Mouse (Mus musculus) lung, postnatal 0 days (tissue): ENCODE measurements around the gene 1110008L16Rik. TPM values are rescaled to one million over a fixed set of nuclear protein-coding genes. Genes with fewer than 3 reads are reported as not detected.

Source experiments
- ATAC-seq: fragments of 200-750 bp; cut with Nextera tagmentation; 2 replicates; pipeline ENCODE4 v1.8.0; 2017; ENCODE audit warnings: moderate library complexity
- DNase-seq: peaks from one replicate; pipeline ENCODE4 v3.0.0-alpha.2; 2016; ENCODE audit warnings: low spot score
- H3K27ac ChIP-seq: fragments of 300-500 bp; sonication (generic); 2 replicates; pipeline ENCODE4 v1.5.1; 2014; ENCODE audit warnings: antibody characterized with exemption, mild to moderate bottlenecking, low read length, mixed read lengths
- H3K27me3 ChIP-seq: fragments of 300-500 bp; sonication (generic); replicated peaks from 2 replicates; pipeline ENCODE4 v1.6.1; 2014; ENCODE audit warnings: low read length, mixed read lengths; ENCODE audit not compliant: insufficient read depth
- H3K36me3 ChIP-seq: fragments of 300-500 bp; sonication (generic); 2 replicates; pipeline ENCODE4 v1.6.1; 2014; ENCODE audit warnings: low read length, mixed read lengths; ENCODE audit not compliant: insufficient read depth
- H3K4me1 ChIP-seq: fragments of 300-500 bp; sonication (generic); 2 replicates; pipeline ENCODE4 v1.6.1; 2014; ENCODE audit warnings: antibody characterized with exemption, low read depth, low read length, mixed read lengths; ENCODE audit not compliant: insufficient read depth
- H3K4me2 ChIP-seq: fragments of 300-500 bp; sonication (generic); replicated peaks from 2 replicates; pipeline ENCODE4 v1.6.1; 2014; ENCODE audit warnings: low read depth, mild to moderate bottlenecking, low read length, moderate library complexity, mixed read lengths
- H3K4me3 ChIP-seq: fragments of 300-500 bp; sonication (generic); 2 replicates; pipeline ENCODE4 v1.5.1; 2014; ENCODE audit warnings: low read depth, low read length
- H3K9ac ChIP-seq: fragments of 300-500 bp; sonication (generic); replicated peaks from 2 replicates; pipeline ENCODE4 v1.6.1; 2014; ENCODE audit warnings: low read depth, mild to moderate bottlenecking
- H3K9me3 ChIP-seq: fragments of 300-500 bp; sonication (generic); 2 replicates; pipeline ENCODE4 v1.6.1; 2016; ENCODE audit warnings: low read length, mixed read lengths
- CTCF ChIP-seq: IDR thresholded peaks from 2 replicates; pipeline ENCODE4 v1.5.1; 2016; ENCODE audit warnings: antibody characterized with exemption, mild to moderate bottlenecking
- EP300 ChIP-seq: IDR thresholded peaks from 2 replicates; pipeline ENCODE4 v1.6.1; 2016; ENCODE audit warnings: antibody characterized with exemption, mild to moderate bottlenecking, control low read depth
- WGBS: fragments of 180-500 bp; shearing (Covaris S2); extraction: QIAGEN DNeasy Blood & Tissue Kit; methylation state at CpG from one replicate; pipeline ENCODE4 v1.1.7; 2014; 5-methylcytosine and 5-hydroxymethylcytosine counted together
- polyA plus RNA-seq: library from polyadenylated mRNA; unstranded; fragments of >200 nt; fragmentation: Nextera tagmentation; extraction: Ambion mirVana; gene quantifications from 2 replicates; pipeline ENCODE4 v1.2.1, GENCODE M21; 2015

1110008L16Rik gene
- polyA plus RNA-seq, 1 experiment from 2014 or later: 8.1 TPM

DNA sequence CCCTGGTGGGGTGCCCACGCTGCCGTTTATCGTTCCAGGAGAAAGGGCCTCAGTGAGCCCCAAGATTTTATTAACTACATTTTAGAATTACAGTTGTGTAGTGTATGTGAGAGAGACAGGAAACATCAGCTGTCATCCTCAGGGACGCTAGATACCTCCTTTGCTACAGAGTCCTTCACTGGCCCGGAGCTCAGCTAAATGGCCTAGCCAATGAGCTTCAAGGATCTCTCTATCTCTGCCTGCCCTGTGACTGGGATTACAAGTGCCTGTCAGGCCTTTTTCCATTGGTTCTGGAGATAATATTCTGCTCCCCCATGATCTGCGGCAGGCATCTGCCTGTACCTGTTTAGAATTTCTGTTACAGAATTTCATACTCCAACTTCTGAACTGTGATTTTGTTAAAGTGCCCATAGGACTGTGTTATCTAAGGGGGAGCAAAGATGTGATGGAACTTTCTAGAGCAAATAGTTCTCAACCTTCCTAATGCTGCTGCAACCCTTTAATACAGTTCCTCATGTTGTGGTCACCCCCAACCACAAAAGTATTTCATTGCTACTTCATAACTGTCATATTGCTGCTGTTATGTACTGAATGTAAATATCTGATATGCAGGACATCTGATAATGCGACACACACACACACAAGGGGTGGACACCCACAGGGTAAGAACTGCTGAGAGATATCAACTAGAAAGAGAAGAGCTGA is 87.9 kb downstream of the 1110008L16Rik start:
- H3K4me2 ChIP-seq: no peak overlapping the region
- no peak overlapping the region for H3K9ac ChIP-seq
- H3K9me3 ChIP-seq: no peaks in the 10 kb centered on the region
- TF ChIP-seq CTCF: no peak
- TF ChIP-seq EP300: no peak
- WGBS: 57% methylated on average over 7 of the region's 7 CpGs
- H3K36me3 ChIP-seq: no peaks in the 10 kb centered on the region
- ATAC-seq (no peak), DNase-seq (no peak)
- H3K27me3 ChIP-seq: no peaks in the 10 kb centered on the region
- H3K4me3 ChIP-seq: no peak overlapping the region
- H3K4me1 ChIP-seq: peaks cover 7% of the 10 kb centered on the region; the same call in 1 of the 2 replicates
- no peak overlapping the region for H3K27ac ChIP-seq

GRCm38 (mm10) chr12:55387788-55388465 is 88.5 kb downstream of the 1110008L16Rik start:
- H3K9ac ChIP-seq: no peak overlapping the region
- H3K4me2 ChIP-seq: no peak overlapping the region
- peak overlapping the region; percentile 27; the same call in 1 of the 2 replicates for H3K27ac ChIP-seq
- DNase-seq (peak; percentile 79), ATAC-seq (peak; percentile 43)
- H3K4me1 ChIP-seq: peaks cover 7% of the 10 kb centered on the region; the same call in 1 of the 2 replicates
- H3K27me3 ChIP-seq: no peaks in the 10 kb centered on the region
- TF ChIP-seq EP300 (peak; percentile 65), CTCF (no peak)
- WGBS: 43% methylated on average over 11 of the region's 11 CpGs
- no peaks in the 10 kb centered on the region for H3K9me3 ChIP-seq
- H3K36me3 ChIP-seq: no peaks in the 10 kb centered on the region
- no peak overlapping the region for H3K4me3 ChIP-seq

DNA sequence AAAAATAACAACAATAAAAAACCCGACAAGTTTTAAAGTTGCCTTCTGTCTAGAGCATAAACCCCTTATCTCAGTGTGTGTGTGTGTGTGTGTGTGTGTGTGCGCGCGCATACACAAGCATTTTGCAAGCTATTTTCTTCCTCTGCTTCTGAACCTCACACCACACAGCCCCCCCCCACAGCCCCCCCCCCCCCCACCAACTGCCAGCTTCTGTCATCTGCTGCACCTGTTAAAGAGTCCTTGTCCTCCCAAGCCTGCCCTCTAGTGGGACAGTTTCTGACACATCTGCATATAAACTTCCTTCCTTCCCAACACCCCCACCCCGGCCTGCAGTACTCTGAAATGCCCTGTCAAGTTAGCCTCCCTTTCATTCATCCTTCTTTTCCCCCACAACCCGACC is 89.1 kb downstream of the 1110008L16Rik start:
- H3K9me3 ChIP-seq: no peaks in the 10 kb centered on the region
- H3K27me3 ChIP-seq: no peaks in the 10 kb centered on the region
- H3K4me2 ChIP-seq: no peak overlapping the region
- H3K4me3 ChIP-seq: no peak overlapping the region
- peak; percentile 43; the same call in 1 of the 2 replicates for ATAC-seq
- TF ChIP-seq CTCF (peak; percentile 61), EP300 (no peak)
- no peaks in the 10 kb centered on the region for H3K36me3 ChIP-seq
- DNase-seq: peak; percentile 72
- WGBS: 68% methylated on average over 6 of the region's 6 CpGs
- no peak overlapping the region for H3K9ac ChIP-seq
- no peak overlapping the region for H3K27ac ChIP-seq
- peaks cover 7% of the 10 kb centered on the region; the same call in 1 of the 2 replicates for H3K4me1 ChIP-seq

DNA sequence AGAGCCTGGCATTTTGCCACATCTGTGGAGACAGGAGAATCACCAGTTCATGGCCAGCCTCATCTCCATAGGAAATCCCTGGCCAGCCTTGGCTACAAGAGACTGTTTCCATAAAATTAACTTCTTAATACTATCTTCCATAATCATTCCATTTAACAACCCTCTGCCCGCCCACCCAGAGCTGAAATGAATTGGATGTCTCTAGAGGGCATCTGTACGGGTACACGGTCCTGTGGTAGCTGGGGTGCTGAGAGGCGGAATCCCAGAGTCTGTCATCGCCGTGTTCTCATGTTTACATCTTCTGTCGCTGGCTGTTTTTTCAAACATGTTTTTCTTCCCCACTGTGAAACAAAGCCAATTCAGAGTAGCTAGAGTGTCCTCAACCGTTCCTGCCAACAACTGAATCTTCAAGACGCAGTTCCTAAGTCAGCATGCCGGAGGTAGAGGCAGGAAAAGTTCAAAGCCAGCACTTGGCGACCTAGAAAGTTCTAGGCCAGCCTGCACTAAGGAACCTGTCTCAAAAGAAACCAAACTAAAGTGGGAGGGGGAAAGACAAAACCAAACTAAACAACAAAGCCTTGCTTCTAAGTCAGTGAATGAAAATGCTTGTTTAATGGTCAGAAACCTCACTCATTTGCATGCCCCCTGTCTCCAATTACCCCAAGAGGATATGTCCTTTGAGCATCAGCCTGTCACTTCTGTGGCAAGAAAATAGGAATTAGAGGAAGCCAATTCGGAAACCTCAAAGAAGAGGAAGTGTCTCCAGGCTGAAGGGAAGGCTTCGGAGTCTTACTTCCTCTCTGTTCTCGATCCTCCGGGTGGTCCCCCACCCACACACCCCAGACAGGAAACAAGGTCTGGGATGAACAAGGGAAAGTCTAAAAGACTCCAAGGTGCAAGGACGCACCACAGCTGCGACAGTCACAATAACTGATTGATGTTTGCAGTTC is 90.0 kb downstream of the 1110008L16Rik start:
- H3K9me3 ChIP-seq: no peaks in the 10 kb centered on the region
- no peaks in the 10 kb centered on the region for H3K27me3 ChIP-seq
- H3K9ac ChIP-seq: no peak overlapping the region
- ATAC-seq (peak; percentile 36), DNase-seq (peak; percentile 66)
- H3K4me3 ChIP-seq: no peak overlapping the region
- TF ChIP-seq CTCF: no peak
- TF ChIP-seq EP300: 0 out of 2 replicates have a peak, but pooled peaks have one; percentile 21
- WGBS: 51% methylated on average over 17 of the region's 17 CpGs
- peaks cover 7% of the 10 kb centered on the region; the same call in 1 of the 2 replicates for H3K4me1 ChIP-seq
- no peaks in the 10 kb centered on the region for H3K36me3 ChIP-seq
- peak overlapping the region; percentile 34; the same call in 1 of the 2 replicates for H3K4me2 ChIP-seq
- H3K27ac ChIP-seq: peak overlapping the region; percentile 68

DNA sequence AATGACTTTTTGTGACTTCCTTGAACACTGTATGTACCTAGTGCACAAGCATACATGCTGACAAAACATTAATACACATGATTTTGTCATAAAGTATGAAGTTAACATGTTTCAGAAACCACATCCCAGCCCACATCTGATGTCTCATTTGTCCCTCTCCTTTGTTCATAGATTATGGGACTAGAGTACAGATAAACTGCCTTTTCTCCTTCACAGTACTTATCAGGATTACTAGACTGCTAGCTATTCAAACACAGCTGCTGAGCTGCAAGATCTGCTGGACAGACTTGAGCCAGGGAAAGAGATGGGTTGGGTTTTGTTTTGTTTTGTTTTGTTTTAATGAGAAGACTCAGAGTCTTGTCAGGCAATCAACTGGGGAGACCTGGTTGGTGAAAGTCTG is 92.7 kb downstream of the 1110008L16Rik start:
- Histone ChIP-seq H3K4me1 (peaks cover 7% of the 10 kb centered on the region; the same call in 1 of the 2 replicates), H3K27ac (no peak overlapping the region), H3K9ac (no peak overlapping the region), H3K4me2 (no peak overlapping the region), H3K36me3 (no peaks in the 10 kb centered on the region), H3K4me3 (no peak overlapping the region), H3K27me3 (no peaks in the 10 kb centered on the region), H3K9me3 (no peaks in the 10 kb centered on the region)
- TF ChIP-seq CTCF (no peak), EP300 (no peak)
- DNase-seq (peak; percentile 5), ATAC-seq (no peak)
